Mouse (Mus musculus): ENCODE results near the gene Rps6kb1. TPM values are rescaled to one million over a fixed set of nuclear protein-coding genes. Genes with fewer than 3 reads are reported as not detected.

Gene Rps6kb1
- total and polyA plus RNA-seq, 3 experiments: 45.2 to 110 (median 76.9) TPM

DNA sequence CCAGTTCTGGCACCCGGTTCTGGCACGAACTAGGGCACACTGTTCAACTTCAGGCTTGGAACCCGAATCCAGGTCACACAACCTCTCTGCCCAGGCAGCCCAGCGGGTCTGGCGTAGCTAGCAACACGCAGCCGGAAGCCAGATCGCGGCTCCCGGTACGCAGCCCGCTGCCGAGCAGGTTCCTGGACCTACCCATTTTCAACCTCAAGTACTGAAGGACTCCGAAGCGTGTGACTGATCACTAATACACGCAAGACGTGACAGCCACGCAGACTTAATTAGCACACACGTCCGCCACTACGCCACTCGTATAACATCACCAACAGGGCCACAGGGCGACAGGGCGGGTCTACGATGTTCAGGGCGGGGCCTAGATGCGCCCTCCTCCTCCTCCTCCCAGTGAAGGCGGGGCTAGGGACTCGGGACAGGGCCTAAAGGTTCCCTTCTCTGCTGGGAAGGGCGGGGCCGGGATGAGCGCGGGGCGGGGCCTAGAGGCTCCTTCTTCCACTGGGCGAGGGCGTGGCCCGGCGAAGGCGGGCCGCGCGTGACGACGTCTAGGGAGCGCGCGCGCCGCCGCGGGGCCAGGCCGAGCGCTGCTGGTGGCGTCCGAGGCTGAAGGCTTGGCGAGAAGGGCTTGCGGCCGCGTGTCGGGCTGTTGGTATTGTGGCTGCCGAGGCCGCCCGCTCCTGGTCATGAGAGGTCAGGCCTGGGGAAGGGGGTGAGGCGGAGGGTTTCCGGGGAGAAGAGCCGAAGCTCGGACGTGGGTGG lies 60.3 kb downstream of the Rps6kb1 start, which contains the start of gene Rnft1 (continued):
- TF ChIP-seq KAT2A (IDR thresholded peaks at IDR 0.05; ENCODE audit: insufficient replicate concordance, low read length): 0 out of 2 replicates have a peak, but pooled peaks have one; percentile 61
- TF ChIP-seq MYC (IDR thresholded peaks at IDR 0.05; ENCODE audit: low read depth, low read length): no peak

DNA sequence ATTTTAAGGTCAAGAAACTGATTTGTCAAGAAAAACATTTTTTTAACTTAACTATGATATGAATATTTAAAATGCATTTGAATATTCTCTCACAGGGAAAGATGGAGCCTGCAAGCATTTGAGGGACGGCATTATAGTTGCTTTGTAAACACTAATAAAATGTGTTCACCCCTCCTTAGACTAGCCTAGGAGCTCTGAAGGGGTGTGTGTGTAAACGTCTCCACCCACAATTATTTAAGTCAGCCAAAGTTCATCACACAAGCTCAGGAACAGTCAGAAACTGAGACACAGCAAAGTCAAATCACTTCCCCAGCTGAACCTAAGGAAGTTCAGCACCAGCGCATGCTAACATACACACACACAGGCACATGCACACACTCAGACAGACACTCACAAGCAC lies 71.0 kb downstream of the Rps6kb1 start:
- dilution Hi-C loops (cut with MboI; ENCODE audit: extremely low pct_ligation_motif_present, extremely low pct_unique_long_range_greater_than_20kb, low sequenced_read_pairs) (no loop called here), in situ Hi-C loops (cut with MboI; ENCODE audit: low pct_ligation_motif_present, low pct_unique_long_range_greater_than_20kb, low sequenced_read_pairs) (no loop called here)
- Histone ChIP-seq H3K79me2 (replicated peaks; ENCODE audit: control insufficient read depth, extremely low read depth, insufficient read depth, poor library complexity, severe bottlenecking) (no peaks in the 10 kb centered on the region), H3K9me3 (replicated peaks; ENCODE audit: low read length) (peaks cover 2% of the 10 kb centered on the region), H3K9ac (ENCODE audit: insufficient read depth, low read depth) (no peak overlapping the region; the same call in 1 of the 2 replicates), H3K27me3 (replicated peaks) (no peaks in the 10 kb centered on the region), H3K4me3 (replicated peaks in 1 of 3; ENCODE audit: low read depth in 2 of 3, low read length in 2 of 3, poor library complexity in 1 of 3) (peak overlapping the region in 1 of 3 experiments; percentile 40), H3K4me2 (ENCODE audit: insufficient read depth, low read depth, poor library complexity, severe bottlenecking) (no peak overlapping the region), H3K4me1 (ENCODE audit: control insufficient read depth in 1 of 2, insufficient read depth in 2 of 2) (peaks cover 10 to 20% of the 10 kb centered on the region in 2 experiments), H3K27ac (ENCODE audit: insufficient read depth, low read depth) (no peak overlapping the region), H3K36me3 (replicated peaks in 1 of 2; ENCODE audit: control insufficient read depth in 1 of 2, insufficient read depth in 1 of 2, low read length in 1 of 2) (peaks cover 0 to 3% of the 10 kb centered on the region in 2 experiments)
- DNase-seq (ENCODE audit: extremely low read depth): no peak
- TF ChIP-seq CHD2 (IDR thresholded peaks at IDR 0.05; ENCODE audit: low read length) (no peak), ZMIZ1 (IDR thresholded peaks at IDR 0.05; ENCODE audit: low read depth, low read length) (no peak), TBP (conservative IDR thresholded peaks at IDR 0.05; ENCODE audit: low read depth, low read length) (no peak), USF1 (IDR thresholded peaks at IDR 0.05; ENCODE audit: low read depth, low read length) (no peak), ZNF384 (IDR thresholded peaks at IDR 0.05; ENCODE audit: low read depth, low read length) (no peak), SMC3 (IDR thresholded peaks at IDR 0.05; ENCODE audit: low read depth, low read length) (no peak), MEF2A (IDR thresholded peaks at IDR 0.05; ENCODE audit: borderline replicate concordance, low read depth, low read length) (no peak), NRF1 (IDR thresholded peaks at IDR 0.05; ENCODE audit: low read depth, low read length) (no peak), MAX (IDR thresholded peaks at IDR 0.05; ENCODE audit: low read length) (no peak), ETS1 (conservative IDR thresholded peaks at IDR 0.05; ENCODE audit: low read depth, low read length) (no peak), MYC (IDR thresholded peaks at IDR 0.05; ENCODE audit: low read depth, low read length) (no peak), PAX5 (IDR thresholded peaks at IDR 0.05; ENCODE audit: low read length) (no peak), UBTF (IDR thresholded peaks at IDR 0.05; ENCODE audit: low read depth, low read length) (no peak), ZC3H11A (IDR thresholded peaks at IDR 0.05; ENCODE audit: low read depth, low read length) (no peak)

DNA sequence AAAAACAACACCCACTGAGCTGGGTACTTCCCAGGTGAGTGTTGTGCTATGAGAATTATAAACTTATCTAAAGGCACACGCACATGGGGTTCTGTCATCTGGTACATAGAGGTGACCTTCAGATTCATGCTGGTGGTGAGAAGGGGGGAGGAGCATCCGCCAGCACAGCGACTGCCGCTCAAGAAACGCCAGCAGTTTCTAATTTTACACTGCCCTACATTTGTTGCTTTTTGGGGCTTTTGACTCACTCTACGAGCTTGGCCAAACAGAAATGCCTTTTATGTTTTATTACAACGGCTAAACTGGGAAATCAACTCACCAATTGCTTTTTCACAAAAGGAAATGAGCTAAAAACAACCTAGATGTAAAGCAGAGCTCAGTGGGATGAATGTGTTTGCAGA lies 71.8 kb downstream of the Rps6kb1 start:
- Histone ChIP-seq H3K4me1 (ENCODE audit: control insufficient read depth in 1 of 2, insufficient read depth in 2 of 2) (peaks cover 10 to 20% of the 10 kb centered on the region in 2 experiments), H3K27ac (ENCODE audit: insufficient read depth, low read depth) (no peak overlapping the region), H3K9ac (ENCODE audit: insufficient read depth, low read depth) (peak overlapping the region; percentile 58), H3K36me3 (replicated peaks in 1 of 2; ENCODE audit: control insufficient read depth in 1 of 2, insufficient read depth in 1 of 2, low read length in 1 of 2) (peaks cover 0 to 3% of the 10 kb centered on the region in 2 experiments), H3K4me2 (ENCODE audit: insufficient read depth, low read depth, poor library complexity, severe bottlenecking) (peak overlapping the region; percentile 88), H3K4me3 (replicated peaks in 1 of 3; ENCODE audit: low read depth in 2 of 3, low read length in 2 of 3, poor library complexity in 1 of 3) (peak overlapping the region; percentile 37 to 43 (median 40)), H3K27me3 (replicated peaks) (no peaks in the 10 kb centered on the region), H3K9me3 (replicated peaks; ENCODE audit: low read length) (peaks cover 2% of the 10 kb centered on the region), H3K79me2 (replicated peaks; ENCODE audit: control insufficient read depth, extremely low read depth, insufficient read depth, poor library complexity, severe bottlenecking) (no peaks in the 10 kb centered on the region)
- DNase-seq (ENCODE audit: extremely low read depth): peak; percentile 52
- dilution Hi-C loops (cut with MboI; ENCODE audit: extremely low pct_ligation_motif_present, extremely low pct_unique_long_range_greater_than_20kb, low sequenced_read_pairs): no loop called here
- in situ Hi-C loops (cut with MboI; ENCODE audit: low pct_ligation_motif_present, low pct_unique_long_range_greater_than_20kb, low sequenced_read_pairs): no loop called here
- TF ChIP-seq ZMIZ1 (IDR thresholded peaks at IDR 0.05; ENCODE audit: low read depth, low read length) (no peak), MAFK (IDR thresholded peaks at IDR 0.05; ENCODE audit: insufficient replicate concordance, low read length) (no peak), E2F4 (IDR thresholded peaks at IDR 0.05; ENCODE audit: insufficient replicate concordance, low read depth, low read length) (no peak), ZC3H11A (IDR thresholded peaks at IDR 0.05; ENCODE audit: low read depth, low read length) (no peak), SIN3A (IDR thresholded peaks at IDR 0.05; ENCODE audit: low read length) (0 out of 2 replicates have a peak, but pooled peaks have one; percentile 28), POLR2AphosphoS2 (IDR thresholded peaks at IDR 0.05; ENCODE audit: low read depth, low read length) (no peak), JUND (conservative IDR thresholded peaks at IDR 0.05; ENCODE audit: low read depth, low read length) (no peak), CTCF (conservative IDR thresholded peaks at IDR 0.05 in 1 of 2, IDR thresholded peaks at IDR 0.05 in 1 of 2; ENCODE audit: low read depth in 2 of 2, low read length in 2 of 2) (no peak), MAZ (IDR thresholded peaks at IDR 0.05; ENCODE audit: low read depth, low read length) (no peak), MEF2A (IDR thresholded peaks at IDR 0.05; ENCODE audit: borderline replicate concordance, low read depth, low read length) (peak; percentile 80; the same call in 1 of the 2 replicates), ELF1 (IDR thresholded peaks at IDR 0.05; ENCODE audit: low read depth, low read length) (no peak), ZNF384 (IDR thresholded peaks at IDR 0.05; ENCODE audit: low read depth, low read length) (no peak), IRF4 (IDR thresholded peaks at IDR 0.05; ENCODE audit: low read depth, low read length) (no peak), UBTF (IDR thresholded peaks at IDR 0.05; ENCODE audit: low read depth, low read length) (no peak), JUN (IDR thresholded peaks at IDR 0.05; ENCODE audit: insufficient read depth, low read depth, low read length) (no peak), CHD1 (IDR thresholded peaks at IDR 0.05; ENCODE audit: low read depth, low read length) (0 out of 2 replicates have a peak, but pooled peaks have one; percentile 69), HCFC1 (IDR thresholded peaks at IDR 0.05; ENCODE audit: low read depth, low read length) (no peak), ETS1 (conservative IDR thresholded peaks at IDR 0.05; ENCODE audit: low read depth, low read length) (no peak), NELFE (IDR thresholded peaks at IDR 0.05; ENCODE audit: low read depth, low read length) (no peak)
